Mouse (Mus musculus): Measurements from ENCODE around the gene Saysd1. TPM values are rescaled to one million over a fixed set of nuclear protein-coding genes. Genes with fewer than 3 reads are reported as not detected.
"Not testable (repeated sequence)": the region's sequence is repeated elsewhere in the genome, so short reads cannot be mapped to it uniquely, and the experiment has no call there.

The Saysd1 gene
- total and polyA plus RNA-seq, 2 experiments from 2014 or later = 3.8 to 8.6 TPM

GRCm38 (mm10) chr14:20040976-20041375, 97.4 kb downstream of the Saysd1 start:
- TF ChIP-seq CTCF (IDR thresholded peaks at IDR 0.05) = no peak
- Histone ChIP-seq H3K9ac (replicated peaks; ENCODE audit: low read length, poor library complexity, severe bottlenecking) (no peak overlapping the region), H3K4me1 (ENCODE audit: insufficient read depth, low read length) (no peaks in the 10 kb centered on the region), H3K36me3 (ENCODE audit: insufficient read depth, low read length) (no peaks in the 10 kb centered on the region), H3K27ac (ENCODE audit: low read depth, low read length) (no peak overlapping the region), H3K27me3 (ENCODE audit: insufficient read depth, low read length) (no peaks in the 10 kb centered on the region), H3K4me2 (ENCODE audit: low read depth, low read length, poor library complexity, severe bottlenecking) (no peak overlapping the region), H3K9me3 (ENCODE audit: low read length) (no peaks in the 10 kb centered on the region), H3K4me3 (ENCODE audit: low read depth, low read length) (no peak overlapping the region)
- DNase-seq (ENCODE audit: low spot score) (no peak), ATAC-seq (ENCODE audit: low FRiP score) (no peak)
- 92% methylated on average over 4 of the region's 4 CpGs for WGBS

GRCm38 (mm10) chr14:20039795-20040194, 98.5 kb downstream of the Saysd1 start:
- Histone ChIP-seq H3K9ac (replicated peaks; ENCODE audit: low read length, poor library complexity, severe bottlenecking) (no peak overlapping the region), H3K4me3 (ENCODE audit: low read depth, low read length) (no peak overlapping the region), H3K9me3 (ENCODE audit: low read length) (no peaks in the 10 kb centered on the region), H3K27me3 (ENCODE audit: insufficient read depth, low read length) (no peaks in the 10 kb centered on the region), H3K36me3 (ENCODE audit: insufficient read depth, low read length) (no peaks in the 10 kb centered on the region), H3K4me1 (ENCODE audit: insufficient read depth, low read length) (no peaks in the 10 kb centered on the region), H3K4me2 (ENCODE audit: low read depth, low read length, poor library complexity, severe bottlenecking) (no peak overlapping the region), H3K27ac (ENCODE audit: low read depth, low read length) (no peak overlapping the region)
- no peak for TF ChIP-seq CTCF (IDR thresholded peaks at IDR 0.05)
- ATAC-seq (ENCODE audit: low FRiP score) (no peak), DNase-seq (ENCODE audit: low spot score) (no peak)
- 95% methylated on average over 2 of the region's 2 CpGs for WGBS

DNA sequence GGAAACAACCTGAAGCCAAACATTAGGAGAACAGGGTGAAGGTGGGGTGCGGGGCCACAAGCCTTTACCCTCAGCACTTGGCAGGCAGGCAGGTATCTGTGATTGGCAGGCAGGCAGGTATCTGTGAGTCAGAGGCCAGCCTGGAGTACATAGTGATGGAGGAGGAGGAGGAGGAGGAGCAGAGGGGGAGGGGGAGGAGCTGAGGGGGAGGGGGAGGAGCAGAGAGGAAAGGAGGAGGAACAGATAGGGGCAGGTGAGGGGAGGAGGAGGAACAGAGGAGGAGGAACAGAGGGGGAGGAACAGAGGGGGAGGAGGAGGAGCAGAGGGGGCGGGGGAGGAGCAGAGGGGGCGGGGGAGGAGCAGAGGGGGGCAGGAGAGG, 105.6 kb downstream of the Saysd1 start:
- no peak overlapping the region for H3K4me2 ChIP-seq (ENCODE audit: low read depth, low read length, poor library complexity, severe bottlenecking)
- no peaks in the 10 kb centered on the region for H3K4me1 ChIP-seq (ENCODE audit: insufficient read depth, low read length)
- no peak overlapping the region for H3K9ac ChIP-seq (replicated peaks; ENCODE audit: low read length, poor library complexity, severe bottlenecking)
- no peak for TF ChIP-seq CTCF (IDR thresholded peaks at IDR 0.05)
- no peak overlapping the region for H3K27ac ChIP-seq (ENCODE audit: low read depth, low read length)
- H3K9me3 ChIP-seq (ENCODE audit: low read length) = no peaks in the 10 kb centered on the region
- H3K27me3 ChIP-seq (ENCODE audit: insufficient read depth, low read length) = no peaks in the 10 kb centered on the region
- H3K4me3 ChIP-seq (ENCODE audit: low read depth, low read length) = no peak overlapping the region
- 68% methylated on average over 1 of the region's 3 CpGs for WGBS
- DNase-seq (ENCODE audit: low spot score) (no peak), ATAC-seq (ENCODE audit: low FRiP score) (no peak)
- H3K36me3 ChIP-seq (ENCODE audit: insufficient read depth, low read length) = no peaks in the 10 kb centered on the region

DNA sequence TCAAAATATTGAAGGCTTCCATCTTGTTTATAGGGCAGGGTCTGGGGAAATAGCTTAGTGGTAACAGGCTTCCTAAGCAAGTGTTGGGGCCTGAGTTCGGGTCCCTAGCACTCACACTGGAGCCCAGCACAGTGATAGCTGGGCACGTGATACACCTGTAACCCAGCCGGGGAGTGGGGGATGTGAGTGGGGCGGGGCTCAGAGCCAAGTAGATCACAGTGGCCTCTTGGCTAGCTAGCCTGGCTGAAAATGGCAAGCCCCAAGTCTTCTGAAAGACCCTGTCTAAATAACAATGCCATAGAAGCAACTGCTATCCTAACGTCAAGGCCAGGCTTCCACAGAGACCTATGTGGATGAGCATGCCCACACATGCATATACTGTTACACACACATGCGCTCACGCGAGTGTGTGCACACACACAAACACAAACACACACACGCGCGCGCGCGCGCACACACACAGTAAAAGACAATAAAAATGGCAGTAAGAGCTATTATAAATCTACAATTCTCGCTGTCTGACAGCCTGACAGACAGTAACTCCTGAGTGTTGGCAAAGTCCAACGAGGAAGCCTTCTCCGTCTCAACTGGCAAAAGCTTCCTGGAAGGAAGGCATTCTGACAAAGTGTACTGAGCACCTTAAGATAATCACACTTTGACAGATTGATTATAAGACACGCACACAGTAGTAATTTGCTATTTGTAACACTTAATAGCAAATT, 106.2 kb downstream of the Saysd1 start:
- Histone ChIP-seq H3K9me3 (ENCODE audit: low read length) (no peaks in the 10 kb centered on the region), H3K36me3 (ENCODE audit: insufficient read depth, low read length) (no peaks in the 10 kb centered on the region), H3K4me2 (ENCODE audit: low read depth, low read length, poor library complexity, severe bottlenecking) (no peak overlapping the region), H3K27ac (ENCODE audit: low read depth, low read length) (no peak overlapping the region), H3K9ac (replicated peaks; ENCODE audit: low read length, poor library complexity, severe bottlenecking) (no peak overlapping the region), H3K4me3 (ENCODE audit: low read depth, low read length) (no peak overlapping the region), H3K4me1 (ENCODE audit: insufficient read depth, low read length) (no peaks in the 10 kb centered on the region), H3K27me3 (ENCODE audit: insufficient read depth, low read length) (no peaks in the 10 kb centered on the region)
- ATAC-seq (ENCODE audit: low FRiP score) = no peak
- WGBS = 82% methylated on average over 19 of the region's 19 CpGs
- DNase-seq (ENCODE audit: low spot score) = no peak
- no peak for TF ChIP-seq CTCF (IDR thresholded peaks at IDR 0.05)

GRCm38 (mm10) chr14:20029606-20030005, 108.7 kb downstream of the Saysd1 start:
- Histone ChIP-seq H3K27me3 (ENCODE audit: insufficient read depth, low read length) (no peaks in the 10 kb centered on the region), H3K4me3 (ENCODE audit: low read depth, low read length) (no peak overlapping the region), H3K9ac (replicated peaks; ENCODE audit: low read length, poor library complexity, severe bottlenecking) (no peak overlapping the region), H3K27ac (ENCODE audit: low read depth, low read length) (no peak overlapping the region), H3K36me3 (ENCODE audit: insufficient read depth, low read length) (no peaks in the 10 kb centered on the region), H3K4me1 (ENCODE audit: insufficient read depth, low read length) (no peaks in the 10 kb centered on the region), H3K9me3 (ENCODE audit: low read length) (no peaks in the 10 kb centered on the region), H3K4me2 (ENCODE audit: low read depth, low read length, poor library complexity, severe bottlenecking) (no peak overlapping the region)
- 20% methylated on average over 3 of the region's 3 CpGs for WGBS
- ATAC-seq (ENCODE audit: low FRiP score) (no peak), DNase-seq (ENCODE audit: low spot score) (no peak)
- TF ChIP-seq CTCF (IDR thresholded peaks at IDR 0.05) = no peak

GRCm38 (mm10) chr14:20027475-20027874, 110.9 kb downstream of the Saysd1 start:
- DNase-seq (ENCODE audit: low spot score); H3K9ac ChIP-seq (replicated peaks; ENCODE audit: low read length, poor library complexity, severe bottlenecking); H3K27ac ChIP-seq (ENCODE audit: low read depth, low read length); H3K27me3 ChIP-seq (ENCODE audit: insufficient read depth, low read length); H3K4me2 ChIP-seq (ENCODE audit: low read depth, low read length, poor library complexity, severe bottlenecking); H3K4me1 ChIP-seq (ENCODE audit: insufficient read depth, low read length); H3K4me3 ChIP-seq (ENCODE audit: low read depth, low read length); H3K36me3 ChIP-seq (ENCODE audit: insufficient read depth, low read length); H3K9me3 ChIP-seq (ENCODE audit: low read length); ATAC-seq (ENCODE audit: low FRiP score): not testable (repeated sequence)
- 89% methylated on average over 7 of the region's 7 CpGs for WGBS

Other genes starting within 250 kb of the Saysd1 start
- gene Gng2, start 160.9 kb downstream of the Saysd1 start, total RNA-seq (2014; rRNA removed) = 419 and 439 TPM in 2 replicates
- gene Gng2, start 160.9 kb downstream of the Saysd1 start, polyA plus RNA-seq (2015; fragmentation: Nextera tagmentation; extraction: Ambion mirVana) = 344 and 374 TPM in 2 replicates
- 0.99 and 1.0 TPM in 2 replicates for gene Kcnk5, start 43.3 kb upstream of the Saysd1 start, total RNA-seq (2014; rRNA removed)
- gene Kcnk5, start 43.3 kb upstream of the Saysd1 start, polyA plus RNA-seq (2015; fragmentation: Nextera tagmentation; extraction: Ambion mirVana) = 0.70 and 0.80 TPM in 2 replicates
- gene Kcnk16, start 130.7 kb upstream of the Saysd1 start, total RNA-seq (2014; rRNA removed) = 0.38 TPM in 1 of 2 replicates, not detected in the other
- not detected in 2 replicates for gene Kcnk16, start 130.7 kb upstream of the Saysd1 start, polyA plus RNA-seq (2015; fragmentation: Nextera tagmentation; extraction: Ambion mirVana)
- gene Nudt13, start 156.2 kb upstream of the Saysd1 start, total RNA-seq (2014; rRNA removed) = 6.9 and 16.2 TPM in 2 replicates
- gene Nudt13, start 156.2 kb upstream of the Saysd1 start, polyA plus RNA-seq (2015; fragmentation: Nextera tagmentation; extraction: Ambion mirVana) = 11.8 and 12.0 TPM in 2 replicates
- 39.6 and 42.6 TPM in 2 replicates for gene Ecd, start 209.6 kb upstream of the Saysd1 start, total RNA-seq (2014; rRNA removed)
- 36.3 TPM in 2 replicates for gene Ecd, start 209.6 kb upstream of the Saysd1 start, polyA plus RNA-seq (2015; fragmentation: Nextera tagmentation; extraction: Ambion mirVana)
- 61.5 and 70.3 TPM in 2 replicates for gene Fam149b, start 209.6 kb upstream of the Saysd1 start, total RNA-seq (2014; rRNA removed)
- 24.4 and 25.4 TPM in 2 replicates for gene Fam149b, start 209.6 kb upstream of the Saysd1 start, polyA plus RNA-seq (2015; fragmentation: Nextera tagmentation; extraction: Ambion mirVana)